Mouse (Mus musculus) cerebellum, adult 2 months (tissue): ENCODE measurements around the gene Ndrg3. TPM values are rescaled to one million over a fixed set of nuclear protein-coding genes. Genes with fewer than 3 reads are reported as not detected.

Experiments used
- DNase-seq, 2 experiments: peaks; one replicate each; pipeline ENCODE4 v3.0.0; 2021
- H3K27ac ChIP-seq: fragments of 200-500 bp; 2 replicates; pipeline ENCODE4 v1.5.1; 2012; ENCODE audit warnings: low read length, control low read depth, inconsistent platforms; ENCODE audit not compliant: insufficient read depth
- H3K27me3 ChIP-seq: fragments of 200-500 bp; 2 replicates; pipeline ENCODE4 v1.6.1; 2012; ENCODE audit warnings: inconsistent platforms, mild to moderate bottlenecking, low read length, moderate library complexity; ENCODE audit not compliant: control insufficient read depth, insufficient read depth
- H3K4me1 ChIP-seq: fragments of 200-500 bp; 2 replicates; pipeline ENCODE4 v1.6.1; 2011; ENCODE audit warnings: low read length; ENCODE audit not compliant: control insufficient read depth, insufficient read depth
- H3K4me3 ChIP-seq: fragments of 200-500 bp; replicated peaks from 2 replicates; pipeline ENCODE3; 2011; ENCODE audit warnings: mild to moderate bottlenecking, low read depth, low read length, control low read depth; ENCODE audit not compliant: insufficient read depth
- CTCF ChIP-seq: fragments of 200-500 bp; IDR thresholded peaks from 2 replicates; pipeline ENCODE4 v1.5.1; 2011; ENCODE audit warnings: low read depth, mild to moderate bottlenecking, control low read depth, low read length, moderate library complexity, borderline replicate concordance; ENCODE audit not compliant: insufficient read depth
- POLR2A ChIP-seq: fragments of 200-500 bp; IDR thresholded peaks from 2 replicates; pipeline ENCODE4 v1.6.1; 2011; ENCODE audit warnings: low read length, control low read depth, borderline replicate concordance; ENCODE audit not compliant: insufficient read depth
- WGBS: fragments of 180-500 bp; shearing (Covaris S2); methylation state at CpG from one replicate; pipeline ENCODE4 v1.1.7; 2018; 5-methylcytosine and 5-hydroxymethylcytosine counted together
- polyA plus RNA-seq: library from polyadenylated mRNA; depleted of rRNA; stranded (reverse); fragments of >200 nt; gene quantifications from 2 replicates; pipeline ENCODE4 v1.2.3, GENCODE M21; 2012

The Ndrg3 gene
- polyA plus RNA-seq, 1 experiment = 782 TPM

- Histone ChIP-seq H3K4me1 (peaks cover 63% of the 10 kb centered on the region), H3K27me3 (no peaks in the 10 kb centered on the region), H3K27ac (peak overlapping the region; percentile 56; the same call in 1 of the 2 replicates), H3K4me3 (no peak overlapping the region)
- TF ChIP-seq POLR2A (no peak), CTCF (peak; percentile 82)
- peak; percentile 81 to 89 for DNase-seq
- 39% methylated on average over 9 of the region's 9 CpGs for WGBS
Measured at GRCm38 (mm10) chr2:157030804-157031203, 38.9 kb upstream of the Ndrg3 start.

GRCm38 (mm10) chr2:157028261-157028660, 36.4 kb upstream of the Ndrg3 start:
- WGBS = 22% methylated on average over 4 of the region's 4 CpGs
- TF ChIP-seq POLR2A (no peak), CTCF (no peak)
- Histone ChIP-seq H3K4me1 (peaks cover 48% of the 10 kb centered on the region), H3K27me3 (no peaks in the 10 kb centered on the region), H3K4me3 (no peak overlapping the region), H3K27ac (peak overlapping the region; percentile 73)
- peak; percentile 56 to 69 for DNase-seq

DNA sequence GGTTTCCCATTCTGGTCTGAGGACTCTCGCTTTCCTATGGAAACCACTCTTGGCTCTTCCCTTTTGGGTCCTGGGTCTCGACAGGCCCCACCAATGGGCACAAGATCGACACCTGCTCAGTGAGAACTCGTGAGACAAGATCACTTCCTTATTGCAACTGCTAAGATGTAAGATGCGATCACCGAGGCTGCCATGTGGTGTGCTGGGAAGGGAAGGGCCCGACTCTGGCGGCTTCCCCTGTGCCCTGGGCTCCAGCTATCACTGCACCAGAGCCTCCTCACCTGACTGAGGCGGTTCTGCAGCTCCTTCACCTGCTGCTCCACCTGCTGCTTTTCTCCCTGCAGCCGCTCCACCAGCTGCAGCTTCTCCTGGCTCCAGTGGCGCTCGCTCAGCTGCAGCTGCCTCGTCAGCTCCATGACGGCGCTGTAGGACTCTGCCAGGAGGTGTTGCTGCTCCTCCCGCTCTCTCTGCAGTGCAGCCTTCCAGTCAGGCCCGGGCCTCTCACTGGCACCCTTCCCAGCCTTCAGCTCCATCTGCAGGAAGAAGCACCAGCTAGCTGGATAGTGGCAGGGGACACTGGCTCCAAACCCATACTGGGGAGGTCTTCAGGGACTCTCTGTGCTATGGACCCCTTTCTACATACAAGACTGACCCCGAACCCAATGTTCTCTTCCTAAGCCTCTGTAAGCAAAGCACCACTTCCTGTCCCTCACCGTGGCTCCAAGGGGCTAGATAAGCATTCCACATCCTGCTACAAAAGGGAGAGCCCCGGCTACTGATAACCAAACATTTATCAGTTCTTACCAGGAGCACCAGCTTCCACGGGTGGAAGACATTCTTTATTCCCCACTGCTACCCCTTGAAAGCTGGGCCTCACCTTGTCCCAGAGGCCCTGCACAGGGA, 35.5 kb upstream of the Ndrg3 start:
- TF ChIP-seq CTCF (no peak), POLR2A (no peak)
- Histone ChIP-seq H3K4me1 (peaks cover 44% of the 10 kb centered on the region), H3K27me3 (no peaks in the 10 kb centered on the region), H3K4me3 (no peak overlapping the region), H3K27ac (peak overlapping the region; percentile 73)
- DNase-seq = peak; percentile 84 to 88
- 27% methylated on average over 21 of the region's 21 CpGs for WGBS

- Histone ChIP-seq H3K4me1 (peaks cover 26% of the 10 kb centered on the region), H3K27ac (no peak overlapping the region), H3K27me3 (no peaks in the 10 kb centered on the region), H3K4me3 (no peak overlapping the region)
- no peak for DNase-seq
- 65% methylated on average over 16 of the region's 16 CpGs for WGBS
- TF ChIP-seq CTCF = no peak
- no peak for TF ChIP-seq POLR2A
Measured at GRCm38 (mm10) chr2:157021156-157021555, 29.3 kb upstream of the Ndrg3 start.

- DNase-seq = no peak
- Histone ChIP-seq H3K27me3 (no peaks in the 10 kb centered on the region), H3K27ac (no peak overlapping the region; the same call in 1 of the 2 replicates), H3K4me3 (no peak overlapping the region), H3K4me1 (peaks cover 29% of the 10 kb centered on the region)
- TF ChIP-seq POLR2A (no peak), CTCF (no peak)
- WGBS = 46% methylated on average over 4 of the region's 4 CpGs
Measured at GRCm38 (mm10) chr2:157019228-157019627, 27.4 kb upstream of the Ndrg3 start.

- TF ChIP-seq POLR2A = no peak
- TF ChIP-seq CTCF = peak; percentile 47; the same call in 1 of the 2 replicates
- H3K27ac ChIP-seq = peak overlapping the region; percentile 24; the same call in 1 of the 2 replicates
- 50% methylated on average over 18 of the region's 18 CpGs for WGBS
- no peaks in the 10 kb centered on the region for H3K27me3 ChIP-seq
- no peak overlapping the region for H3K4me3 ChIP-seq
- H3K4me1 ChIP-seq = peaks cover 32% of the 10 kb centered on the region
- DNase-seq = peak; percentile 35 to 36
Measured at GRCm38 (mm10) chr2:157016529-157017270, 24.8 kb upstream of the Ndrg3 start.

- 82% methylated on average over 6 of the region's 6 CpGs for WGBS
- Histone ChIP-seq H3K4me3 (no peak overlapping the region), H3K4me1 (peaks cover 30% of the 10 kb centered on the region), H3K27me3 (no peaks in the 10 kb centered on the region), H3K27ac (no peak overlapping the region)
- TF ChIP-seq CTCF = no peak
- no peak for TF ChIP-seq POLR2A
- no peak for DNase-seq
Measured at GRCm38 (mm10) chr2:157012341-157012740, 20.5 kb upstream of the Ndrg3 start.
